Mouse (Mus musculus): ENCODE results near the gene Asap2.

Asap2 gene

GRCm38 (mm10) chr12:21209273-21209672, 219.0 kb downstream of the Asap2 start:
- DNase-seq (ENCODE audit: low spot score) = no peak

- DNase-seq (ENCODE audit: low spot score) = no peak
These were observed 222.6 kb downstream of the Asap2 start for GRCm38 (mm10) chr12:21212876-21213275.

GRCm38 (mm10) chr12:21214551-21215165, 224.4 kb downstream of the Asap2 start:
- no peak for DNase-seq (ENCODE audit: low spot score)

- DNase-seq (ENCODE audit: low spot score) = no peak
These were observed 227.7 kb downstream of the Asap2 start for GRCm38 (mm10) chr12:21217776-21218444.

GRCm38 (mm10) chr12:21220596-21220995, 230.3 kb downstream of the Asap2 start:
- no peak for DNase-seq (ENCODE audit: low spot score)

- DNase-seq (ENCODE audit: low spot score) = no peak
These were observed 233.7 kb downstream of the Asap2 start for GRCm38 (mm10) chr12:21223923-21224322.

- DNase-seq (ENCODE audit: low spot score) = no peak
These were observed 235.1 kb downstream of the Asap2 start for GRCm38 (mm10) chr12:21225358-21225757.

- DNase-seq (ENCODE audit: low spot score) = no peak
These were observed 236.1 kb downstream of the Asap2 start for GRCm38 (mm10) chr12:21226316-21226715.

- DNase-seq (ENCODE audit: low spot score) = peak; percentile 46
These were observed 237.1 kb downstream of the Asap2 start for GRCm38 (mm10) chr12:21227076-21227980.

- no peak for DNase-seq (ENCODE audit: low spot score)
These were observed 238.4 kb downstream of the Asap2 start for GRCm38 (mm10) chr12:21228650-21229049.

- DNase-seq (ENCODE audit: low spot score) = no peak
These were observed 239.0 kb downstream of the Asap2 start for GRCm38 (mm10) chr12:21229076-21229918.

GRCm38 (mm10) chr12:21233727-21234126, 243.5 kb downstream of the Asap2 start:
- no peak for DNase-seq (ENCODE audit: low spot score)

GRCm38 (mm10) chr12:21234560-21234959, 244.3 kb downstream of the Asap2 start:
- no peak for DNase-seq (ENCODE audit: low spot score)

- DNase-seq (ENCODE audit: low spot score) = no peak
These were observed 251.7 kb downstream of the Asap2 start for GRCm38 (mm10) chr12:21241965-21242364.

GRCm38 (mm10) chr12:21244375-21244960, 254.2 kb downstream of the Asap2 start:
- no peak for DNase-seq (ENCODE audit: low spot score)

GRCm38 (mm10) chr12:21247711-21248392, 257.6 kb downstream of the Asap2 start:
- DNase-seq (ENCODE audit: low spot score) = no peak

GRCm38 (mm10) chr12:21260494-21261256, 270.4 kb downstream of the Asap2 start:
- no peak for DNase-seq (ENCODE audit: low spot score)

- DNase-seq (ENCODE audit: low spot score) = no peak
These were observed 271.3 kb downstream of the Asap2 start for GRCm38 (mm10) chr12:21261521-21261920.

- no peak for DNase-seq (ENCODE audit: low spot score)
These were observed 273.0 kb downstream of the Asap2 start for GRCm38 (mm10) chr12:21263256-21263655.

GRCm38 (mm10) chr12:21264241-21264640, 274.0 kb downstream of the Asap2 start:
- DNase-seq (ENCODE audit: low spot score) = no peak

Data from ovary, postnatal 36 days (tissue).